Mouse (Mus musculus): Measurements from ENCODE around the gene Lsp1. TPM values are rescaled to one million over a fixed set of nuclear protein-coding genes. Genes with fewer than 3 reads are reported as not detected.

The Lsp1 gene
- 9.8 and 11.1 TPM in 2 replicates for polyA plus RNA-seq (2016; fragmentation: Nextera tagmentation; extraction: Ambion mirVana)

GRCm38 (mm10) chr7:142460636-142461077 is at the start of gene Lsp1:
Gene Lsp1, plus strand, starts transcription at chr7:142460809.
- H3K9ac ChIP-seq (replicated peaks) = no peak within 1 kb of the TSS
- WGBS = 86% methylated on average over 7 of the region's 7 CpGs
- ATAC-seq (ENCODE audit: low FRiP score, low read depth) = no peak

GRCm38 (mm10) chr7:142413285-142413684 is 47.3 kb upstream of the Lsp1 start:
- 92% methylated on average over 6 of the region's 6 CpGs for WGBS

More at GRCm38 (mm10) chr7:142460636-142461077, at the start of gene Lsp1:
- H3K36me3 ChIP-seq = no peaks in the 10 kb centered on the region
- peaks cover 16% of the 10 kb centered on the region for H3K4me1 ChIP-seq
- H3K9me3 ChIP-seq = no peaks in the 10 kb centered on the region
- H3K27me3 ChIP-seq = no peaks in the 10 kb centered on the region
- no peak within 1 kb of the TSS for H3K4me2 ChIP-seq (replicated peaks)
- H3K4me3 ChIP-seq = no peak within 1 kb of the TSS
- H3K27ac ChIP-seq (replicated peaks) = no peak within 1 kb of the TSS

DNA sequence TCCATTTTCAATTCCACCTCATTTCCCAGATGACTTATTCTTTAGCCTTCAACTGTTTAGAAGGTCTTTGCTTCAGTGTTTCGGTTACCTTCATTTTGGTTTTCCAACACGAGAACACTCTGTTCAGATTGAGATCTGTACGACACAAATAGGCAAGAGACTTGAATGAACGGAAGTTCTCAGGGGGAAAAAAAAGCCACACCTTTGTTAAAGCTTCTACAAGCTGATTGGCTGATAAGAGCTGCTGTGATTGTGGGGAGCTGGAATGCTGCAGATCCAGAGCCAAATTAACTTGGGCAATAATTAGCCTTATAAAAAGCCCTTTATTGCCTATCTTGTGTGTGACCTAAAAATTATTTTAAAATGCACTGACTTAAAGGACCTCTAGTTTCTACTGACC is 45.3 kb upstream of the Lsp1 start:
- WGBS = 68% methylated on average over 4 of the region's 4 CpGs
- no peak overlapping the region for H3K9ac ChIP-seq (replicated peaks)
- H3K4me2 ChIP-seq (replicated peaks) = no peak overlapping the region
- no peaks in the 10 kb centered on the region for H3K27me3 ChIP-seq
- no peak for ATAC-seq (ENCODE audit: low FRiP score, low read depth)
- H3K9me3 ChIP-seq = no peaks in the 10 kb centered on the region
- H3K36me3 ChIP-seq = no peaks in the 10 kb centered on the region
- no peak overlapping the region for H3K27ac ChIP-seq (replicated peaks)
- H3K4me3 ChIP-seq = no peak overlapping the region
- H3K4me1 ChIP-seq = no peaks in the 10 kb centered on the region

More at GRCm38 (mm10) chr7:142413285-142413684, 47.3 kb upstream of the Lsp1 start:
- ATAC-seq (ENCODE audit: low FRiP score, low read depth) = no peak
- Histone ChIP-seq H3K27me3 (no peaks in the 10 kb centered on the region), H3K27ac (replicated peaks) (no peak overlapping the region), H3K9ac (replicated peaks) (no peak overlapping the region), H3K4me1 (no peaks in the 10 kb centered on the region), H3K4me3 (no peak overlapping the region), H3K36me3 (no peaks in the 10 kb centered on the region), H3K9me3 (no peaks in the 10 kb centered on the region), H3K4me2 (replicated peaks) (no peak overlapping the region)

DNA sequence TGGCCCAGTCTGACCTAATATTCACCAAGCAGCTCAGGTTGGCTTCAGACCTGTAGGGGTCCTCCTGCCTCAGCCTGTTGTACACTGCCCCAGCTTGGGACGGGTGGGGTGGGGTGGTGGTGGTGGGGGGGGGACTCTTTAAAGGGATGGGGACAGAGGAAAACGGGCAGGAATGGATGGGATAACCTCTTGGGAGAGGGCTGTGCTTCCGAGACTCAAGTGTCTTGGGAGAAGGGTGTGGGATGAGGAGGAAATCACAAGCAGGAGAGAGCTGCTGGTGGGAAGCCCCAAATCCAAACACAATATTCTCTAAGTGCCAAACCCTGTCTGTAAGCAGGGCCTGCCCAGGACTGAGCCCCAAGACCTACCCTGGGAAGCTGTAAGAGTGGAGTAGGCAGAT is 44.4 kb upstream of the Lsp1 start:
- Histone ChIP-seq H3K9me3 (no peaks in the 10 kb centered on the region), H3K4me3 (no peak overlapping the region), H3K36me3 (no peaks in the 10 kb centered on the region), H3K27me3 (no peaks in the 10 kb centered on the region), H3K27ac (replicated peaks) (no peak overlapping the region), H3K9ac (replicated peaks) (no peak overlapping the region), H3K4me2 (replicated peaks) (no peak overlapping the region), H3K4me1 (no peaks in the 10 kb centered on the region)
- ATAC-seq (ENCODE audit: low FRiP score, low read depth) = no peak
- 68% methylated on average over 3 of the region's 3 CpGs for WGBS

- H3K27ac ChIP-seq (replicated peaks) = no peak overlapping the region
- no peak overlapping the region for H3K4me2 ChIP-seq (replicated peaks)
- 87% methylated on average over 2 of the region's 2 CpGs for WGBS
- ATAC-seq (ENCODE audit: low FRiP score, low read depth) = no peak
- H3K36me3 ChIP-seq = no peaks in the 10 kb centered on the region
- no peak overlapping the region for H3K4me3 ChIP-seq
- H3K9me3 ChIP-seq = no peaks in the 10 kb centered on the region
- no peaks in the 10 kb centered on the region for H3K27me3 ChIP-seq
- H3K9ac ChIP-seq (replicated peaks) = no peak overlapping the region
- H3K4me1 ChIP-seq = no peaks in the 10 kb centered on the region
These were observed 42.6 kb upstream of the Lsp1 start for GRCm38 (mm10) chr7:142418027-142418426.

GRCm38 (mm10) chr7:142418679-142419078 is 41.9 kb upstream of the Lsp1 start:
- no peak for ATAC-seq (ENCODE audit: low FRiP score, low read depth)
- no peak overlapping the region for H3K27ac ChIP-seq (replicated peaks)
- H3K9ac ChIP-seq (replicated peaks) = no peak overlapping the region
- no peak overlapping the region for H3K4me2 ChIP-seq (replicated peaks)
- no peaks in the 10 kb centered on the region for H3K36me3 ChIP-seq
- H3K4me1 ChIP-seq = no peaks in the 10 kb centered on the region
- no peaks in the 10 kb centered on the region for H3K27me3 ChIP-seq
- WGBS = 90% methylated on average over 8 of the region's 8 CpGs
- H3K9me3 ChIP-seq = no peaks in the 10 kb centered on the region
- H3K4me3 ChIP-seq = no peak overlapping the region

DNA sequence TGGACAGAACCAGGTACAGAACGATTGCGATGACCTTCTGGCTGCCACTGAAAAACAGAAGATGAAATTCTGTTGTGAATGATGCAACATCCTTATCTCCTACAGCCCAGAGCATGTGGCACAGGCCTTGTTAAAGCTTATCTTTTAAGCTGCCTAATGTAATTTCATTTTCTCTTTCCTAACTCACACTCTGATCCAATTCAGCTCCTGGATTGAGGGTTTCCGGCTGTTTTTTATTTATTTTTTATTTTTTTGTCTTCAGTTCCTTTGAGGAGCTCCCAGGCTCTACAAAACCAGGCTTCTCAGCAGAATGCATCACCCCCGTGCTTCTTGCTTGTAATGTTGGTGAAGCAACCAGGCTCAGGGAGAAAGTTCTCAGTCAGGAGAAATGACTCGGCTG is 40.7 kb upstream of the Lsp1 start:
- Histone ChIP-seq H3K36me3 (no peaks in the 10 kb centered on the region), H3K27ac (replicated peaks) (no peak overlapping the region), H3K4me2 (replicated peaks) (no peak overlapping the region), H3K4me3 (no peak overlapping the region), H3K27me3 (no peaks in the 10 kb centered on the region), H3K9ac (replicated peaks) (no peak overlapping the region), H3K4me1 (no peaks in the 10 kb centered on the region), H3K9me3 (no peaks in the 10 kb centered on the region)
- 87% methylated on average over 5 of the region's 5 CpGs for whole genome bisulfite sequencing
- ATAC-seq (ENCODE audit: low FRiP score, low read depth) = no peak

GRCm38 (mm10) chr7:142421826-142422225 is 38.8 kb upstream of the Lsp1 start:
- Histone ChIP-seq H3K4me3 (no peak overlapping the region), H3K9ac (replicated peaks) (no peak overlapping the region)

GRCm38 (mm10) chr7:142425641-142426213 is 34.9 kb upstream of the Lsp1 start:
- Histone ChIP-seq H3K27me3 (0 out of 2 replicates have a peak, but pooled peaks cover 5% of the 10 kb centered on the region), H3K4me1 (peaks cover 10% of the 10 kb centered on the region), H3K4me3 (no peak overlapping the region), H3K9me3 (no peaks in the 10 kb centered on the region), H3K9ac (replicated peaks) (no peak overlapping the region), H3K27ac (replicated peaks) (no peak overlapping the region), H3K4me2 (replicated peaks) (no peak overlapping the region), H3K36me3 (no peaks in the 10 kb centered on the region)
- 56% methylated on average over 11 of the region's 11 CpGs for WGBS
- no peak for ATAC-seq (ENCODE audit: low FRiP score, low read depth)

More at GRCm38 (mm10) chr7:142421826-142422225, 38.8 kb upstream of the Lsp1 start:
- H3K27ac ChIP-seq (replicated peaks) = no peak overlapping the region
- no peaks in the 10 kb centered on the region for H3K9me3 ChIP-seq
- no peaks in the 10 kb centered on the region for H3K27me3 ChIP-seq
- H3K4me1 ChIP-seq = no peaks in the 10 kb centered on the region
- no peaks in the 10 kb centered on the region for H3K36me3 ChIP-seq
- 71% methylated on average over 2 of the region's 2 CpGs for WGBS
- no peak for ATAC-seq (ENCODE audit: low FRiP score, low read depth)
- no peak overlapping the region for H3K4me2 ChIP-seq (replicated peaks)

- Histone ChIP-seq H3K9ac (replicated peaks) (no peak overlapping the region), H3K4me3 (no peak overlapping the region), H3K4me1 (peaks cover 13% of the 10 kb centered on the region), H3K9me3 (no peaks in the 10 kb centered on the region), H3K27me3 (peaks cover 8% of the 10 kb centered on the region; the same call in 1 of the 2 replicates), H3K27ac (replicated peaks) (no peak overlapping the region), H3K36me3 (no peaks in the 10 kb centered on the region), H3K4me2 (replicated peaks) (no peak overlapping the region)
- WGBS = 1% methylated on average over 7 of the region's 7 CpGs
- ATAC-seq (ENCODE audit: low FRiP score, low read depth) = no peak
These were observed 32.4 kb upstream of the Lsp1 start for GRCm38 (mm10) chr7:142428213-142428612.

DNA sequence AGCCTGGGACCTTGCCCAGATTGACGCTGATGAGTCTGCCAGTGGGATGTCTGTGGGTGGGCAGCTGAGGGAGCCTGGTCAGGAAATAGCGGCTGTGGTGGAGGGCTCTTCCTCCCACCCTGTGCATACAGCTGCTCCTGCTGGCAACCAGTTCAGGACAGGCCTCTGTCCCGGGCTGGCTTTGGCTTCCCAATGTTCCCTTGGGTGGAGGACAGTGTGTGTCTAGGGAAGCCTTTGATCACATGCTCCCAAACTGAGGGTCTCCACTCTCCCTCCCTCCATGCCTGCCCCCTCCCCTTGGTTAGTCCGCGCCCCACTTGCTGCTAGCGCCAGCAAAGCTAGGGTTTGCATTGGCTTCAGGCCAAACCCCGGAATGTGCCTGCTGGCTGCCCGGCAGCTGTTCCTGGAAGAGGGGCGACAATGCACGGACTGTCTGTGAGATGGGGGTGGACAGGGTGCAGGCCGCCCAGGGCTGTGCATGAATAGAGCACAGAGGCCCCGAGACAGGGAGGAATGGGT is 30.4 kb upstream of the Lsp1 start:
- H3K4me3 ChIP-seq = no peak overlapping the region
- H3K9ac ChIP-seq (replicated peaks) = no peak overlapping the region
- no peaks in the 10 kb centered on the region for H3K9me3 ChIP-seq
- peak overlapping the region; percentile 22; the same call in 1 of the 2 replicates for H3K27ac ChIP-seq (replicated peaks)
- 65% methylated on average over 12 of the region's 12 CpGs for WGBS
- peak; percentile 66; the same call in 1 of the 2 replicates for ATAC-seq (ENCODE audit: low FRiP score, low read depth)
- H3K27me3 ChIP-seq = peaks cover 13% of the 10 kb centered on the region
- no peak overlapping the region for H3K4me2 ChIP-seq (replicated peaks)
- no peaks in the 10 kb centered on the region for H3K36me3 ChIP-seq
- H3K4me1 ChIP-seq = peaks cover 13% of the 10 kb centered on the region

DNA sequence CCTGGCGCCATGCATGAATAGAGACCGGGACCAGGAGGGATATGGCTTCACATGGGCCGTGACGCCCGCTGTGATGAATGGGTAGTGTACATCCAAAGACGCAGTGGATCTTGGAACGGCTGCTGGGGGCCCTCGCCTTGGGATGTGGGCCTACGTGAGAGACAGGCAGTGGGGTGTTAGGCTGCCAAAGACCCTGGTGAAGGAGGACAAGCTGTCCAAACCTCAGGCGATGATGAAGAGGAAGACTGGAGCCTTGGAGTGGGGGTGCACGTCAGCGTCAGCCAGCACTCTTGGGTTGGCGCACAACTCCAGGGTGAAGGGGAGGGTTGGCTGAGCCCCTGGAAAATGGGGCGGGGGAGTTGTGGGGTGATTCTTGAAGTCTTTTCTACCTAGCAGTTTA is 29.5 kb upstream of the Lsp1 start:
- 92% methylated on average over 14 of the region's 14 CpGs for WGBS
- H3K9ac ChIP-seq (replicated peaks) = no peak overlapping the region
- peaks cover 13% of the 10 kb centered on the region for H3K4me1 ChIP-seq
- H3K4me2 ChIP-seq (replicated peaks) = no peak overlapping the region
- no peak for ATAC-seq (ENCODE audit: low FRiP score, low read depth)
- H3K27me3 ChIP-seq = peaks cover 13% of the 10 kb centered on the region
- H3K36me3 ChIP-seq = no peaks in the 10 kb centered on the region
- no peaks in the 10 kb centered on the region for H3K9me3 ChIP-seq
- H3K4me3 ChIP-seq = no peak overlapping the region
- H3K27ac ChIP-seq (replicated peaks) = no peak overlapping the region

All from midbrain, embryonic 12.5 days (tissue).